Mouse (Mus musculus) olfactory bulb, adult 2 months (tissue): ENCODE results near the gene Casz1. TPM values are rescaled to one million over a fixed set of nuclear protein-coding genes. Genes with fewer than 3 reads are reported as not detected.

Experiments
- H3K27ac ChIP-seq: fragments of 200-500 bp; 2 replicates; pipeline ENCODE4 v1.5.1; 2012; ENCODE audit warnings: low read depth, low read length; ENCODE audit not compliant: insufficient read depth
- H3K4me1 ChIP-seq: fragments of 200-500 bp; 2 replicates; pipeline ENCODE4 v1.6.1; 2012; ENCODE audit warnings: low read length; ENCODE audit not compliant: control insufficient read depth, insufficient read depth
- H3K4me3 ChIP-seq: fragments of 200-500 bp; 2 replicates; pipeline ENCODE4 v1.5.1; 2012; ENCODE audit warnings: mild to moderate bottlenecking, low read depth, low read length, moderate library complexity; ENCODE audit not compliant: insufficient read depth
- CTCF ChIP-seq: fragments of 200-500 bp; IDR thresholded peaks from 2 replicates; pipeline ENCODE4 v1.5.1; 2012; ENCODE audit warnings: low read depth, mild to moderate bottlenecking, low read length, moderate library complexity; ENCODE audit not compliant: insufficient read depth
- POLR2A ChIP-seq: fragments of 200-500 bp; IDR thresholded peaks from 2 replicates; pipeline ENCODE4 v1.6.1; 2012; ENCODE audit warnings: mild to moderate bottlenecking, low read depth, low read length, moderate library complexity; ENCODE audit not compliant: insufficient read depth
- WGBS: fragments of 180-500 bp; shearing (Covaris S2); methylation state at CpG from one replicate; pipeline ENCODE4 v1.1.7; 2018; 5-methylcytosine and 5-hydroxymethylcytosine counted together
- polyA plus RNA-seq: library from polyadenylated mRNA; stranded (reverse); fragments of >200 nt; gene quantifications from 2 replicates; pipeline ENCODE4 v1.2.4, GENCODE M21; 2012; ENCODE audit warnings: low replicate concordance; ENCODE audit not compliant: missing spikeins, insufficient read depth, insufficient read length

The Casz1 gene
- polyA plus RNA-seq, 1 experiment = not detected

DNA sequence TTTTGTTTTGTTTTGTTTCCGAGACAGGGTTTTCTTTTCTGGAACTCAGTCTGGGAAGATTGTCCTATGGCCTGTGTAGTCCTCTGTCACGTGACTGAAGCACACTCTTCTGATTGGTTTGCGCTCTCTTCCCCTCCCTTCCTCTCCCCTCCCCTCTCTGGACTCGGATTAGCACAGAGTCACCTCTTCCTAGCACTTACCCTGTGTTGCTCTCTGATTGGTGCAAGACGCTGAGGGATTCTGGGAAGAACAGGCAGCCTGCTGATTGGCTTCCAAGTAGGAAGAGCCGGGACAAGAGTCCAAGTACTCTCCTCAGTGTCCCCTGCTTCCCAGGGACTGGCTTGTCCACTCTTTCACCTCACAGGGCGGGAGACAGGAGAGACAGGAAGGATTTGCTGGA lies 26.1 kb downstream of the Casz1 start:
- WGBS = 67% methylated on average over 7 of the region's 7 CpGs
- H3K27ac ChIP-seq = no peak overlapping the region
- TF ChIP-seq POLR2A (no peak), CTCF (no peak)
- H3K4me1 ChIP-seq = peaks cover 34% of the 10 kb centered on the region
- H3K4me3 ChIP-seq = no peak overlapping the region

DNA sequence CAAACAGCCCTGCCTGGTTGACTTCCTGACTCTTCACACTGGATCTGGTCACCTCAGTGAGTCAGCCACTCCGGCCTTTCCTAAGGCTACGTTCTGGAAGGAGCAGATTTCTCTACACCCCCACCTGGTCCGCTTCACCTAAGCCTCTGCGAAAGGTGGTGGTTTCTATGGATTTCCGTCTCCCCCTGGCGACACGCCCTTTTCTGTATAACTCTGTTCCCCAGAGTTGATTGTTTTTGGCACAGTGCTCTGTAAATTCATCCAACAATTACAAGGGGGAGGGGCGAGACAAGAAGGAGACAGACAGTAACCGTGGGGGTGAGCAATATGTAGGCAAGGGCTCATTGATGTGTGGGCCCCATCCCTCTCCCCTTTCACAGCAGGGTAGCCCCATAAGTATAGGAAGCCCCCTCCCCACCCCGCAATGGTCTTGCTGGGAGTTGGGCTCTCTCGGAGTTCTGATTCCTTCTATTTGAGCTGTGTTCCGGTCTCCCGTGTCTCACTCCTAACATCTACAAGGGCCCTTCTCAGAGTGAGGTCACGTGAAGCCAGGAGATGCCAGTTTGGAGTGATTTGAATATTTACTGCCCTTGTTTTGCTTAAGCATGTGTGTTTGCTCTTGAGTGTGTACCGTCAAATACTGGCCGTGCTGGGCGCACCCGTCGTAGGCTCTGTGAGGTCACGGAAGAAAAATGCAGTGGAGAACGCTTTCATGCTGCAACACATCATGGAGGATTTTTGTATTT lies 29.2 kb downstream of the Casz1 start:
- 64% methylated on average over 21 of the region's 21 CpGs for WGBS
- peaks cover 30% of the 10 kb centered on the region for H3K4me1 ChIP-seq
- no peak overlapping the region for H3K27ac ChIP-seq
- TF ChIP-seq CTCF (no peak), POLR2A (no peak)
- H3K4me3 ChIP-seq = no peak overlapping the region

GRCm38 (mm10) chr4:148836391-148836790 lies 32.2 kb downstream of the Casz1 start:
- TF ChIP-seq POLR2A (no peak), CTCF (no peak)
- no peak overlapping the region for H3K27ac ChIP-seq

DNA sequence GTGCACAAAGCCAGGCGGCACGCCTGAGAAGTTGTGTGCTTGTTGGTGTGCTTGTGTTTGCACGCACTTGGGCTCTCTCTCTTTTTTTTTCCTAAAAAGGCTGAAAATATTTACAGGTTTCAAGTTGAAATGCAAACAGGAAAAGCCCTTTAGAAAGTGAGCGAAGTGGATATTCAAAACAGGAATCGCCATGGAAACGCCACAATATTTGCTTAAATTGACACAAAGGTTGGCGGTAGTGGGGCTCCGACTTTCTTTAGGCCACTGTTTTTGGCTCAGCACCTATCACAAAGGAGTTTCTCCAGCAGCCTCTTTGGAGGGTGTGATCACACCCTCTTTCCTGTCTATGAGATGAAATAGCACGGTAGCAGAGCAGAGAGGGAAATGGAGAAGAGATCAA lies 32.8 kb downstream of the Casz1 start:
- Histone ChIP-seq H3K27ac (no peak overlapping the region), H3K4me3 (no peak overlapping the region), H3K4me1 (peaks cover 30% of the 10 kb centered on the region)
- no peak for TF ChIP-seq POLR2A
- TF ChIP-seq CTCF = no peak
- 63% methylated on average over 9 of the region's 9 CpGs for WGBS

More at GRCm38 (mm10) chr4:148836391-148836790, 32.2 kb downstream of the Casz1 start:
- Histone ChIP-seq H3K4me3 (no peak overlapping the region), H3K4me1 (peaks cover 30% of the 10 kb centered on the region)
- WGBS = 67% methylated on average over 6 of the region's 6 CpGs

- 83% methylated on average over 6 of the region's 6 CpGs for WGBS
- no peak overlapping the region for H3K27ac ChIP-seq
- no peak for TF ChIP-seq POLR2A
- TF ChIP-seq CTCF = no peak
- no peak overlapping the region for H3K4me3 ChIP-seq
- H3K4me1 ChIP-seq = peaks cover 30% of the 10 kb centered on the region
Measured at GRCm38 (mm10) chr4:148837644-148838043, 33.4 kb downstream of the Casz1 start.

GRCm38 (mm10) chr4:148842302-148842701 lies 38.1 kb downstream of the Casz1 start:
- Histone ChIP-seq H3K27ac (no peak overlapping the region), H3K4me3 (no peak overlapping the region), H3K4me1 (peaks cover 7% of the 10 kb centered on the region)
- 85% methylated on average over 6 of the region's 6 CpGs for WGBS
- TF ChIP-seq CTCF (no peak), POLR2A (no peak)

- Histone ChIP-seq H3K27ac (no peak overlapping the region), H3K4me3 (no peak overlapping the region), H3K4me1 (peaks cover 7% of the 10 kb centered on the region; the same call in 1 of the 2 replicates)
- WGBS = 64% methylated on average over 7 of the region's 7 CpGs
- TF ChIP-seq CTCF (no peak), POLR2A (no peak)
Measured at GRCm38 (mm10) chr4:148844921-148845320, 40.7 kb downstream of the Casz1 start.

GRCm38 (mm10) chr4:148846203-148846602 lies 42.0 kb downstream of the Casz1 start:
- H3K4me3 ChIP-seq = no peak overlapping the region
- TF ChIP-seq CTCF = no peak
- no peak for TF ChIP-seq POLR2A
- H3K4me1 ChIP-seq = peaks cover 7% of the 10 kb centered on the region; the same call in 1 of the 2 replicates
- 33% methylated on average over 9 of the region's 9 CpGs for WGBS
- no peak overlapping the region for H3K27ac ChIP-seq

DNA sequence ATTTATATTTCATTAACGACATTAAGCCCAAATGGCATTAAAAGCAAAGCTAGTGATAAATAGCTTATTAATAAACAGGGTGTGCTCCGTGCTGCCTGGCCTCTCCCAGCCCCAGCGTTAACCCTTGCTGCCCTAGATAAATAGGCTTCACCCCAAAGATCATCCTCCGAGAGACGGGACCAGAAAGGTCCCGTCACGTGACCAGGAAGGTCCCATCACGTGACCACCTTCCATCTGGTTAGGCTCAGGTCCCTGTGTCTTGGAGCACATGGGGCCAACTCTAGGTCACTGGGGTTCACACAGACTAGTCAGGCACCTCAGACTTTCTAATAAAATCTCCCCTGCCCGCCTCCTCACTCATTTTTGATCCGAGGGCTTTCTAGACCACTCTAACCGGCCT lies 42.5 kb downstream of the Casz1 start:
- H3K4me1 ChIP-seq = peaks cover 7% of the 10 kb centered on the region; the same call in 1 of the 2 replicates
- WGBS = 68% methylated on average over 11 of the region's 11 CpGs
- TF ChIP-seq CTCF = no peak
- TF ChIP-seq POLR2A = no peak
- H3K4me3 ChIP-seq = no peak overlapping the region
- H3K27ac ChIP-seq = no peak overlapping the region
